Mouse (Mus musculus): ENCODE data around the gene Hipk2. TPM values are rescaled to one million over a fixed set of nuclear protein-coding genes. Genes with fewer than 3 reads are reported as not detected.

Hipk2 gene
- polyA plus RNA-seq, 1 experiment: 12.3 TPM

DNA sequence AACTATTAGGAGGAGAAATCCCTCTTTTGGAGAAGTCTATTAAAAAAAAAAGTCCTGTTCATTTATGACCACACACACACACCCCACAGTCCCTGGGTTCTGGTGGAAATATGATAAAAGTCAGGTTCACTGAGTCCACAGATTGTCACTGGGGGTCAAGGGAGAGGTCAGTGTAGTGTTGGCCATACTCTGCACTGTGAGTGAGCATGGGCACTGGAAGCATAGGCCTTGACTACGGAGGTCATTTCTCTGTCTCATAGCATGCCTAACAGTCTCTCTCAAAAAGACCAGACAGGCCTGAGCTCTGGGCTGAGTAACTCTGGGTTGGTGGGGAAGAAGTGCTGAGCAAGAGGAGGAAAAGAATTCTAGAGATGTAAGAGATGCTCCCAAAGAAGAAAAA is 2.6 kb downstream of the Hipk2 start:
- DNase-seq (ENCODE audit: low read depth, low spot score): no peak
- 79% methylated on average over 1 of the region's 1 CpGs for WGBS

DNA sequence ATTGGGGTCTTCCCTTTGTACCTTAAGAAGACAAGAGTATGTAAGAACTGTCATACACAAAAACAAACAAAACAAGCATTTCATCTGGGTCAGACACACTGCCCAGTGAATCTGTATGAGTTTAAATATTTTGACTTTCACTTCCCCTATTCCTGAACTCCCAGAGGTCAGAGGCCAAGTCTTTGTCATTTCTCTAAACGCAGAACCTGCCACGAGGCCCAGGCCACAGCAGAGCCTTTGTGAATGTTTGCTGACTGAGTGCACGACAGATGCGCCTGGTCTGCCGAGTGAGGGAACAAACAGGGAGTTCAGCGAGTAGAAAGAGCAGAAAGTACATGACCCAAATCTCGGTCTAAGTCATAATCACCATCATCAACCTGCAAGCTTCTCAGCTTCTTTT is 4.9 kb downstream of the Hipk2 start:
- WGBS: 45% methylated on average over 7 of the region's 7 CpGs
- no peak for DNase-seq (ENCODE audit: low read depth, low spot score)

DNA sequence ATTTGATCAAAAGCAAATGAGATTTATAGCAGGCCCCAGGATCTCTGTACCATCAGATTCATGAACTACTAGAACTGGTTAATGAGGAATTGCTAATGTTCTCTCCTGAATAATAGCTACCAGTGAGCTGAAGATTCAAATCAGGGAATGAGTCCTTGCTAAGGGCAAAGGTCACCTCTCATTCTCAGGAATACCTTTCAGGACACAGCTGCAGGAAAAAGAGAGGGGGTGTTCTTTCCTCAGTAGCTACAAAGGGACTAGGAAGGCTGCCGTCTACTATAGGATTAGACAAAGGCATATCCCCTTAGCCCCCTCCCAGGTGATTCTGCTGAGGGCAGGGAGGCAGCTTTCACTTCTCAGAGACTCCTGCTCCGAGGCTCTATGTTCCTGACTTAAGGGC is 5.9 kb downstream of the Hipk2 start:
- DNase-seq (ENCODE audit: low read depth, low spot score): no peak
- WGBS: 53% methylated on average over 2 of the region's 2 CpGs

DNA sequence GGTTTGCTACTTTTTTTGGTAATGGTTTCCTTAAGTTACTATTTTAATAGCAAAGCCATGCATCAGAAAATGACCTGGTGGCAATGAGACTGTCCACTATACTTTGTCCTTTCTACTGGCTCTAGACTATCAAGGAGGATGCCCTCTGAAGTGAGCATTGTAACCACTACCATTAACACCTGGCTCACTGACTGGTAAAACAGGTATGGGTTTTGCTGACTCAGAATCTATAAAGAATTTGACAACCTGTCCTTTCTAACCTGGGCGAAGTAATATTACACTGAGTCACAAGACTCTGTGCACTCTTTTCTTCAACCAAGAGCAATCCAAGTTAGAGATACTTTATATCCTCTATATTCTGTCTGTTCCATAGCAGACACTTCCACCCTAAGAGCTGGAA is 7.0 kb downstream of the Hipk2 start:
- DNase-seq (ENCODE audit: low read depth, low spot score): no peak

DNA sequence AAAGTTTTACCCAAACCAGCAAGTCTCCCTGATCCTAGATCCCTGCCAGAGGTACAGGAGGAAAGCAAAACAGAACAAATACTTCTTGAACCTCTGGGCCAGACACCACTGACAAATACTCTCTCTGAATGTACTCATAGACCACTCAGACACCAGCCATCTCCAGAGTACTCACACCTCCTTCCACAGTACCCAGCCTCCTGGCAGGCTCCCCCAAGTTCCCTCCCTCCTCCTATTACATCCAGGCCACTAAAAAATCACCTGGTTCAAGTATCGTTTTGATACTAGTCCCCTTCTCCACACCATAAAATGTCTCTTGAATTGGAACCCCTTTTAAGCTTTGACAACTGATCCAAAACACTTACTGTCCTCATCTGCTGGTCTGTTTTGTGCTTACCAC is 8.7 kb downstream of the Hipk2 start:
- DNase-seq (ENCODE audit: low read depth, low spot score): no peak
- 30% methylated on average over 1 of the region's 1 CpGs for WGBS

More for the DNA sequence above, 7.0 kb downstream of the Hipk2 start:
- 43% methylated on average over 1 of the region's 1 CpGs for WGBS

DNA sequence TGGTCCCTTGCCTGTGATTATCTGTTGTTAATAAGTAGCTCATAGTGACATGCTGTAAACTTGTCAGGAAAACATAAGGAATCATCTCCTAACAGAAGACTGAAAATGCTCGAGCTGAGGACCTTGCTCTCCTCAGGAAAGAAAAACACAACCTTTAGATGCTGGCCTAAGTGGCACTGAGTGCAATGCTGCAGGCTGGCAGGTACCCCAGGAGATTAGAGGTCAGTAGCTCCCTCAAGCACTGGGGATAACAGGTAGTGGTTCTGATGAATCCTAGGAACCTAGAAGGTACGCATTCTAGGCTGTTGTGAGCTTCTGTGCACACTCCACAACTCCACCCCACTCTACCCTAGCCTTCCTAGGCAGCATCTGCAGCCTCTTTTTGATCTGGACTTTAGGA is 9.2 kb downstream of the Hipk2 start:
- WGBS: 54% methylated on average over 2 of the region's 2 CpGs
- no peak for DNase-seq (ENCODE audit: low read depth, low spot score)

DNA sequence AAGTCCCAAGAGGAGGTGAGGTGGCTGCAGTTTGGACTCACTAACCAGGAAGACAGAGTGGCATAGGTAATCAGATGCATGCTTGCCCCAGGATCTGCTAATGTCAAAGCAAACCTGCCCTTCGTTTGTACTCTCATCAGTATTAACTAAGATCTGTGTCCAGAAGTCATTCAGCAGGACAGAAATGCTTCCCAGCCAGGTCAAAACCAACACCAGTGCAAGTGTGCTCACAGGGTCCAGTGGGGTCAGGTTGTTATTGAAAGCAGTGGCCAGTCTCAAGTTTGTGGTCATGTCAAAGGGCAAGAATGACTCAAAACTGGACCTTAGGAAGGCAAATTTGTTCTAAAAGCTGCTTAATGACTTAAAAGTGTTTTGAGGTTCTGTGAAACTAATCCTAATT is 9.6 kb downstream of the Hipk2 start:
- WGBS: 79% methylated on average over 1 of the region's 1 CpGs
- DNase-seq (ENCODE audit: low read depth, low spot score): no peak

DNA sequence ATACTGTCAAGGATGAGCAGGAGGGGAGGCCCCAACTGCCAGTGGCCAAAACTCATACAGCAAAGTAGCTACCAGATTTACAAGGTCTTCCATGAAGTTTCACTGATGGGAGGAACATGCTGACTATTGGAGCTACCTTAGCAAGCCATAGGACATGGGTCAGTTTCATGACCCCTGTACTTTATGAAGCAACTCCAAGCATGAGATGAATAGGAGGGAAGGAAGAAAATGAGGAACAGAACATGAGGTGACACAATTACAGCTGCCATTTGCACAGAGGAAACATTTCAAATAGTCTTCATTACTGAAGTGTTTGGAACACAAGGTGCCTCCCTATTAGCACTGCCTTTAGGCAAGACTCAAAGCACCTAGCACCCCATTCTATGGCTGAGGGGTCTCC is 10.2 kb downstream of the Hipk2 start:
- DNase-seq (ENCODE audit: low read depth, low spot score): no peak

DNA sequence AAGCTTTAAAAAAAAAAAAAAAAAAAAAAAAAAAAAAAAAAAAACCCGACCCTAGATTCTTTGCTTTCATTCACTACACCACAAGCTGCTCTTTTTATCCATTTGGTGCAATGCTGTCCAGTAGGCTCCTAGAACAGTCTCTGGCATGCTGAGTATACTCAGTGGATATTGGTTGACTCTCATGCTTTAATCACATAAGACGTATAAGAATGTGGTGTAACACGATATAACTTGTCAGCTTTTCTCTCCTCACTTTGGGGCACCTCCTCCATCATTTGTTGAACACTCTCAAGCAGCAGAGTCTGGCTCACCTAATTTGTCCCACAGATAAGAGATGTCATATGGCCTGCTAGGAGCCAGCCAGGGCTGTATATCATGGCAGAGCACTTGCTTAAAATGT is 12.4 kb downstream of the Hipk2 start:
- no peak for DNase-seq (ENCODE audit: low read depth, low spot score)
- 67% methylated on average over 3 of the region's 3 CpGs for whole genome bisulfite sequencing

DNA sequence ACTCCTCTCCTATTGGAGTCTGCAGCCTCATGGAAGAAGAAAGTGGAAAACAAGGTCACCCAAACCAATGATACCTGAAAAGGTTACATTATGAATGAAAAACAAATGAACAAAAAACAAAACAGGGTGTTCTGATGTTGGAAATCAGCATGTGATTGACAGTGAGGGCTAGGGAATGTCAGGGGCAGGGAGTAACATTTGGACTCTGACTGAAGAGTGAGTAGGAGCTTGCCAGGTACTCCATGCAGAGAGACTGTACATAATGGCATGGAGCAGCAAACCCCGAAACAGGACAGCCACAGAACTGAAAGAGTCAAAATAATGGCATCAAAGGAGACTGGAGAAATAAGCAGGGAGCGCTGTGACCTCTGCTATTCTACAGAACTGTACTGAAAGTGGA is 15.7 kb downstream of the Hipk2 start:
- WGBS: 92% methylated on average over 2 of the region's 2 CpGs
- no peak for DNase-seq (ENCODE audit: low read depth, low spot score)

DNA sequence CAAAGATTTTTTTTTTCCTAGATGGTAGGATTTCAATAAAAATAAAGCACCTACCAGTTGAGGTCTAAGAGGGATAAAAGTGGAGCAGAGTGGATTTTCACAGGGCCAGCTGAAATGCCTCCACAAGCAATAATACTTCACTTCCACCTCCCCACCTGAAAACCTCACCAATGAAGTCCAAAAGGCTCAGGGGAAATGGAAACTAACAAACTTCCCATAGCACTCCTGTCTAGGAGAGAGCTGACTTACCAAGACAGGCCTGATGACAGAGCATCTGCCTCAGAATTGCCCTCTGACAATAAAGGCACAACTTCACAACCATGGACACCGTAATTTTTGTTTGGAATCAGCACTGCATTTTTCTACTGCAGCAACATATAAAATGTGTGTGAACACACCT is 16.1 kb downstream of the Hipk2 start:
- 71% methylated on average over 1 of the region's 1 CpGs for WGBS

DNA sequence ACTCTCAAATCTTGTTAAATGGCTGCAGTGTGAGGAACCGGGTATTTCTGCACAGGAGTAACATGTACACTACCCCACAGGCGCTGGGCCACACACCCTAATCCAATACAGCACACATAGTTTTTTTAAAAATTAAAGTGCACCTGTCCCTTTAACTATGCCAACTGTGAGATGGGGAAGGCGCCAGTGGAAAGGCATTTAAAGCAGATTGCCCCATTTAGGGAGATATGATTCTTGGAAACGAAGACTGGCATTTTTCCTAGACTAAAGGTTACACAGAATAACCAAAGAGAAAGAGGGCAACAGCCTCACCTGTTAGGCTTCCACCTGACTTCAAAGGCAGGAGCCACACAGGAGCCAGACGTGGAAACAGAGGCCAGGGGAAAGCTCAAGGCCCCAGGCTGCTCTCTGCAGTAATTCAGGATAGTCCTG is 22.4 kb downstream of the Hipk2 start:
- DNase-seq (ENCODE audit: low read depth, low spot score): no peak
- WGBS: 35% methylated on average over 5 of the region's 5 CpGs

More for the DNA sequence above, 16.1 kb downstream of the Hipk2 start:
- DNase-seq (ENCODE audit: low read depth, low spot score): no peak

DNA sequence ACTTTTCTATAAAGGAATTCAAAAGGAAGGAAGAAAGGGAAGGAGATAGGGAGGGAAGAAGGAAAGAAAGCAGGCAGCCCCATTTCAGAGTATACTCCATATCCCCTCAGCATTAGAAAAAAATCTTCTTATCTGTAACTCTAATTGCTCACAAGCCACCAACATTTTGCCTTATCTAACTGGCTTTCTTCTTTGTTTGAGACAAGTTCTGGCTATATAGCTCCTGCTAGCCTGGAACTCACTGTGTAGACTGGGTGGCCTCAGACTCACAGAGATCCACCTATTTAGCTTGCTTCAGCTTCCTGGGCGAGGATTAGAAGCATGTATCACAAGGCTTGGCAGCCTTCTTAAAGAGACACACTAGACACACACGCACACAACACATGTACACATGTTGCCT is 24.2 kb downstream of the Hipk2 start:
- WGBS: 52% methylated on average over 2 of the region's 2 CpGs
- no peak for DNase-seq (ENCODE audit: low read depth, low spot score)

DNA sequence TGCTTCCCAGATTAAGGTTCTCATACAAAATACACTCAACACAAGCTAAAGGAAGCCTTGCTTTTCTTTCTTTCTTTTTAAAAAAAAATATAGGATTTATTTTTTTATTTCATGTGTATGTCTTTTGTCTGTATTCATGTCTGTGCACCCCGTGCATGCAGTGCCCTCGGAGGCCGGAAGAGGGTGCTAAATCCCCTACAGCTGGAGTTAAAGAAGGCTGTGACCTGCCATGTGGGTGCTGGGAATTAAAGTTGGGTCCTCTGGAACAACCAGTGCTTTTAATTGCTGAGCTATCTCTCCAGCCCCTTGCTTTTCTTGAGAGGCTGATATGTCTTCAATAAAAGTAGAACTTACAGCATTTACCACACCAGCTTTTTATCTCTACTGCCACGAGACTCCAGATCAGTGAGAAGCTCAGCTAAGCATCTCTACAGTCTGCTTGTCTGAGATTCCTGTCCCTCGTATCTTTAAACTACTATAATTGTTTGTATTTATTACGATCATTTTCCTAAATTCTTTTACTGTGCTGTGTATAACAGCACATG is 25.2 kb downstream of the Hipk2 start:
- WGBS: 93% methylated on average over 6 of the region's 6 CpGs
- DNase-seq (ENCODE audit: low read depth, low spot score): no peak

DNA sequence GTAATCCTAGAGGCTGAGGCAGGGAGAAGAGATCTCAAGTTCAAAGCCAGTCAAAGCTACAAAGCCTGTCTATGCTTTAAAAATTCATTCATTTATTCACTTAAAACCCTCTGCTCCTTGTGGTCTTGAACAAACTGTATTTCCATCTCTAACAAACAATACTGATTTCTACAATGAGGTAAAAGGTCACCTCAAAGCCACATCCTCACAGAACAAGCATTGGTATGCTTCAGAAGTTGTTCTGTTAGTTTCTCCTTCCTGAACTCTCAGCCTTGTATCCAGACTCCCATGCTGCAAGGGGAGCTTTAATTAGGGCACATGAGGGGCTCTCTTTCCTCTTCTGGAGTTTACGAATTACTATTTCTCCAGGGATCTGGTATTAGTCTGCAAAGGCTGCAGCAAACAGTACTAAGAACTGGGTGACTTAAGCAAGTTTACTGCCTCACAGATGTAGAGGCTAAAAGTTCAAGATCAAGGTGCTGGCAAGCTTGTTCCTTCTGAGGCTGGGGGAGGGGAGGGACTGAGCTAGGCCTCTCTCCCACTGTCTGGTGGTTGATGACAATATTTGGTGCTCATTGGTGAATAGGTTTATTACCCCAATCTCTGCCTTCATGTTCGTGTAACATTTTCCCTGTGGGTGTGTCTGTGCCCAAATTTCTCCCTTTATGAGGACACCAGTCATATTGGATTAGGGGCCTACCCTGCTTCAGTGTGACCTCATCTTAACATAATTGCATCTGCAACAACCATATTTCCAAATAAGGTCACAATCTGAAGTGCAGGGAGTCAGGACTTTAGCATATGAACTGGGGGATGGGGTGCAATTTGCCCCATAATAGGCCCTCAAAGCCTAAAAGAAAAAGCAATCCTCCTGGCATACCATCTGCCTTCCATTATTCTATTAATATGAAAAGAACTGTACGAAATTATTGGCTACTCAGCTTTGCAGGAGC is 27.7 kb downstream of the Hipk2 start:
- DNase-seq (ENCODE audit: low read depth, low spot score): peak; percentile 22
- WGBS: 31% methylated on average over 3 of the region's 3 CpGs

DNA sequence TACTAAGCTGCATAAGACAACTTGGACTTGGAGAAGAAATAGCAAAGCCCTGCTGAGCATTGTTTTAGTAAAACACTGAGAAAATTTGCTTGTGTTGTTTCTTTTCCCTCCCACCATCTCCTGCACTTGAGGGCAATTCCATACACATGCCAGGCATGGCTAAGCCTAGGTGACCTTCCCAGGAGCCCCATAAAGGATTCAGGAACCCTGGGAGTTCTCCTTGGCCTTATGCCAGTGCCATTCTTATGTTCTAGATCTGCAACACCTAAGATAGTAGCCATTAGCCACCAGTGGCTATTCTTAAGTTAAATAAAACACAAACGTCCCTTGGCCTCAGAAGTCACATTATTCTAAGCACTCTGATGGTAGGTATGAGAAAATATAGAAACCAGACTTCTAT is 28.5 kb downstream of the Hipk2 start:
- no peak for DNase-seq (ENCODE audit: low read depth, low spot score)
- WGBS: 31% methylated on average over 1 of the region's 1 CpGs

DNA sequence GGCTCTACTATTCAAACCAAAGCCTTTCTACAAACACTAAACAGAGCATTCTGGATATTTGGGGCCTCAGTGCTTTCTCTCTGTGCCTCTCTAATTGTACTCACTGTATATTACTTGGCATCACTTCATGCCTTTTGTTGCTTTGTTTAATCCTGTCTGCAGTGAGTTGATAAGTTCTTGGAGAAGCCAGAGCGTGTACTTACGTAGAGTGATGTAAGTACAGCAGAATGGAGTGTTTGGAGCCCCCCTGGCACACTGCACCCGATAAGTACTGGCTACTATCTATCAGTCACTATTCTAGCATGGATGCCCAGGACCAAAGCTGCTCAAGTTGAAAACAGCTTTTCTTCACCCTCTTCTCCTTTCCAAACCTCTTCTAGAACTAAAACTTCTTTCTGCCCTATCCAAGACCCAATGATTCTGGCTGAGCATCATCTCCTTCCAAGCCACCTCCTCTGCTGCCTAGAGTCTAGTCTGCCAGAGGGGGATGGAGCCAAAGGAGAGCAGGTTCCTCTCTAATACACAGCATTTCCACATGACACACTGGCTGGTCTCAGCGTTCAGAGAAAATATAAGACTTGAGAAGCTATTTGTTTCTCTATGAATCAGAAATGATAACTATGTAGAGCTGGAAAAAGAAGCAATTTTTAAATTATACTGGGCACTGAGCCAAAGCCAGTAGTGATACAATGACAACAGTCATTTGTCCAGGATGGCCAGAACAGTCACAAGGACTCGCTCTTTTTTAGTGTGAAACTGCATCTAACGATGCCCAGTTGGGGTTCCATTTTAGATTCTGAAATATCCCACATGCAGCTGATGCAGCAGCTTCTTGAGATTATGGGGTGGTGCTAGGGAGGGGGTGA is 29.4 kb downstream of the Hipk2 start:
- no peak for DNase-seq (ENCODE audit: low read depth, low spot score)
- 51% methylated on average over 6 of the region's 6 CpGs for WGBS

DNA sequence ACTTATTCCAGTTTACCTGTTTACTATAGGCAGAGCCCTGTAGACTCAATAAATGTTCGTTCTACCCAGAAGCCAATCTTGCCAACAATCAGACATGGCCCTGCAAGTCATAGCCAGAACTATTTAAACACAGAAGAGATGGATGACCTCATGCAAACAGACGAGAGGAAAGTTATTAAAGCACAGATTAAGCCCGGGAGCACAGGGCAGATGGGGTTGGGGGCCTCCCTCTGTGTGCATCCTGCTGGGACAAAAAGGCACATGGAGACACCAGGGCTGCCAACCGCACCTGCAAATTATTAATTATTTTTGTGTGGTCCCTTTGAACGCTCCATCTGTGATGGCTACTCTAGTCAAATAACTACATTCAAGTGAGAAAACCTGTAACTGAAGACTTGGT is 30.1 kb downstream of the Hipk2 start:
- 48% methylated on average over 5 of the region's 5 CpGs for WGBS
- DNase-seq (ENCODE audit: low read depth, low spot score): no peak

DNA sequence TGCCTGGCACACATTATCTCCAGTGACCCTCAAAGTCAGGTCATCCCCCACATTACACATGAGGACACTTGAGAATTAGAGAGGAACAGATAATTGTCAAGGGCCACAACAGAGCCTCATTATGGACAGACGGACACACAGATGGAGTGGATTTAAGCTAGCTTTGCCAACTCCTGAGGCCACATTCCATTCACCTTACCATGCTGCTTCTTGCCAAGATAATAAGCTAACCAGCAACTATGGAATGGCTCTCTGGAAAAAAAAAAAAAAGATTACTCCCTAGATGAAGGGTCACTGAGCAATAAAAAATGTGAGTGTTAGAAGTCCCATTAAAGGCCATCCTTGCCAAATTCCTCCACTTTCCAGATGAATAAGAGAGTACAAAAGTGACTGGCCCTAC is 30.8 kb downstream of the Hipk2 start:
- WGBS: 65% methylated on average over 1 of the region's 1 CpGs
- no peak for DNase-seq (ENCODE audit: low read depth, low spot score)

DNA sequence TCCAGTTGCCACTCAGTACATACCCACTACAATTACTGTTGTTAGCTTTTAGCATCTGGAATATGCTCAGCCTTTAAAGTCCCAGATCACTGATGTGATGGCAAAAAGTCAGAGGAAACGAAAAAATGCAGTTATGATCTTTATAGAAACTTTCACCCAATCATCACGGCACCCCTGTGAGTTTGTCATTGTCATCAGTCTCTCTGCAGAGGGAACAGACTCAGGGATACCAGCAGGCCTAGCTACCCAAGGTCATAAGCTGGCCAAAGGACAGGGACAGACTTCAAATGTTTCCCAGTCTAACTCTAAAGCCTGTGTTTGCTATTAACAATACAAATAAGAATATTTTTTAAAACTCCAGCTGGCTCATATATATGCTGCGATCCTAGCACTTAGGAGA is 34.4 kb downstream of the Hipk2 start:
- WGBS: 83% methylated on average over 3 of the region's 3 CpGs
- no peak for DNase-seq (ENCODE audit: low read depth, low spot score)
